Mouse (Mus musculus) forebrain, postnatal 0 days (tissue): Measurements from ENCODE around the gene Rsph4a. TPM values are rescaled to one million over a fixed set of nuclear protein-coding genes. Genes with fewer than 3 reads are reported as not detected.

Experiments used
- ATAC-seq: fragments of 200-750 bp; cut with Nextera tagmentation; 2 replicates; pipeline ENCODE4 v1.8.0; 2017; ENCODE audit warnings: mild to moderate bottlenecking, moderate library complexity
- DNase-seq: peaks from one replicate; pipeline ENCODE4 v3.0.0-alpha.2; 2015
- H3K27ac ChIP-seq: fragments of 300-500 bp; sonication (generic); 2 replicates; pipeline ENCODE4 v1.5.1; 2014; ENCODE audit warnings: low read depth, mild to moderate bottlenecking, antibody characterized with exemption, low read length, moderate library complexity, mixed read lengths
- H3K27me3 ChIP-seq: fragments of 300-500 bp; sonication (generic); 2 replicates; pipeline ENCODE4 v1.6.1; 2014; ENCODE audit warnings: mild to moderate bottlenecking, low read length, mixed read lengths; ENCODE audit not compliant: insufficient read depth
- H3K36me3 ChIP-seq: fragments of 300-500 bp; sonication (generic); 2 replicates; pipeline ENCODE4 v1.6.1; 2014; ENCODE audit warnings: mild to moderate bottlenecking, moderate library complexity; ENCODE audit not compliant: insufficient read depth
- H3K4me1 ChIP-seq: fragments of 300-500 bp; sonication (generic); 2 replicates; pipeline ENCODE4 v1.6.1; 2014; ENCODE audit warnings: antibody characterized with exemption; ENCODE audit not compliant: insufficient read depth
- H3K4me2 ChIP-seq: fragments of 300-500 bp; sonication (generic); 2 replicates; pipeline ENCODE4 v1.6.1; 2014; ENCODE audit warnings: low read depth, mild to moderate bottlenecking, moderate library complexity
- H3K4me3 ChIP-seq: fragments of 300-500 bp; sonication (generic); 2 replicates; pipeline ENCODE4 v1.5.1; 2014; ENCODE audit warnings: low read depth, low read length, mixed read lengths
- H3K9ac ChIP-seq: fragments of 300-500 bp; sonication (generic); 2 replicates; pipeline ENCODE4 v1.6.1; 2014; ENCODE audit warnings: mild to moderate bottlenecking
- H3K9me3 ChIP-seq: fragments of 300-500 bp; sonication (generic); 2 replicates; pipeline ENCODE4 v1.6.1; 2016; ENCODE audit warnings: low read length
- CTCF ChIP-seq: sonication (generic); IDR thresholded peaks from 2 replicates; pipeline ENCODE4 v1.5.1; 2016; ENCODE audit warnings: antibody characterized with exemption, control low read depth, low read depth
- WGBS: fragments of 180-500 bp; shearing (Covaris S2); extraction: QIAGEN DNeasy Blood & Tissue Kit; methylation state at CpG from one replicate; pipeline ENCODE4 v1.1.7; 2014; 5-methylcytosine and 5-hydroxymethylcytosine counted together
- polyA plus RNA-seq: library from polyadenylated mRNA; unstranded; fragments of >200 nt; fragmentation: Nextera tagmentation; extraction: Ambion mirVana; gene quantifications from 2 replicates; pipeline ENCODE4 v1.2.1, GENCODE M21; 2015
- total RNA-seq: library from RNA; depleted of rRNA; stranded (reverse); fragments of >200 nt; gene quantifications from 2 replicates; pipeline ENCODE4 v1.2.3, GENCODE M21; 2014; rRNA removed

Rsph4a gene
- total and polyA plus RNA-seq, 2 experiments from 2014 or later, result 2.0 to 3.8 TPM

DNA sequence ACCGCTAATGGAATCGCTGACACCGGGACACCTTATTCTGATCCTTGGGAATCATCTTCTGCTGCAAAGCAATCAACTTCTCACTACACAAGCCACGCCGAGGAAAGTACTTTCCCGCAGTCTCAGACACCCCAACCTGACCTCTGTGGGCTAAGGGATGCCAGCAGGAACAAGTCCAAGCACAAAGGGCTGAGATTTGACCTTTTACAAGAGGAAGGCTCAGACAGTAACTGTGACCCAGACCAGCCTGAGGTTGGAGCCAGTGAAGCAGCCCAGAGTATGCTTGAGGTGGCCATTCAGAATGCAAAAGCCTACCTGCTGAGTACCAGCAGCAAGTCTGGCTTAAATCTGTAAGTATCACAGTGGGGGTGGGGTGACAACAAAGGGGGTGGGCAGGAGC lies 578 bp downstream of the Rsph4a start:
- no peaks in the 10 kb centered on the region for H3K36me3 ChIP-seq
- WGBS, result 3% methylated on average over 6 of the region's 6 CpGs
- peak overlapping the region; percentile 44 for H3K4me3 ChIP-seq
- H3K27me3 ChIP-seq, result no peaks in the 10 kb centered on the region
- H3K9me3 ChIP-seq, result no peaks in the 10 kb centered on the region
- no peak for ATAC-seq
- peak overlapping the region; percentile 62 for H3K4me2 ChIP-seq
- no peak for DNase-seq
- TF ChIP-seq CTCF, result no peak
- H3K27ac ChIP-seq, result no peak overlapping the region
- H3K9ac ChIP-seq, result peak overlapping the region; percentile 42
- H3K4me1 ChIP-seq, result no peaks in the 10 kb centered on the region

DNA sequence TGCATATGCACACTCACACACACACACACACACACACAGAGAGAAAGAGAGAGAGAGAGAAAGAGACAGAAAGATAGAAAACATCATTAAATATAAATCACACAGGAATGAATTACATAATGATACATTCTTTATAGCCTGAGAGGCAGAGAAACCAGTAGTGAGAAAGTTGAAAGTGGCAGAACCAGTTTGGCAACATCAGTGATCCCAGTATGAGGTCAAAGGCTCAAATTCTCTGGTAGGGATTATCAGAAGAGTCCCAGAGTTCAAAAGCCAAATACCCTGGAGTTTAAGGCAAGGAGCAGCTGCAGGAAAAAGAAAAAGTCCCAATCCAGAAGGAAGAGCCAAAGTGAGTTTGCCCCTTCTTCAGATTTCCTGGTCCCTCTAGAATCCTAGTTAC lies 35.8 kb downstream of the Rsph4a start:
- H3K27me3 ChIP-seq, result no peaks in the 10 kb centered on the region
- no peak overlapping the region for H3K4me2 ChIP-seq
- H3K9ac ChIP-seq, result no peak overlapping the region
- H3K4me3 ChIP-seq, result no peak overlapping the region
- no peaks in the 10 kb centered on the region for H3K9me3 ChIP-seq
- ATAC-seq (no peak), DNase-seq (no peak)
- H3K36me3 ChIP-seq, result peaks cover 20% of the 10 kb centered on the region
- TF ChIP-seq CTCF, result no peak
- H3K27ac ChIP-seq, result no peak overlapping the region
- H3K4me1 ChIP-seq, result no peaks in the 10 kb centered on the region

DNA sequence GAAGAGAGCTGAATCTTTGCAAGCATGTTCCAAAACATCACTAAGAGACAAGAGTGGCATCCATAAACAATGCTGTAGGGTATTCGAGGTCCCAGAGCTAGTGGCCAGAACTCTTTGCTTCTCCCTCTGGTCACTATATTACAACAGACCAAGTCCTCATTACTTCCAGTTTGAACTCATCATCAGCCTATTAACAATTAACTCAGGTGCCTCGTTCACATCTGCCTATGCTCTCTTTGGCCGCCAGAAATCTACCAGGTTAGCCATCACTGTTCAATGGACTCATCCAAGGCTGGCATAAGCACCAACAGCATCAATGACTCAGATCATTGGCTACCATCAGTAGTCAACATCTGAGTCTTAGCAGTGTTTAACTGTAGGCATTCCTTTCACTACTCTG lies 40.5 kb downstream of the Rsph4a start:
- H3K4me2 ChIP-seq, result no peak overlapping the region
- ATAC-seq, result no peak
- H3K36me3 ChIP-seq, result peaks cover 14% of the 10 kb centered on the region
- WGBS, result 93% methylated on average over 3 of the region's 3 CpGs
- no peaks in the 10 kb centered on the region for H3K27me3 ChIP-seq
- no peak for DNase-seq
- H3K4me3 ChIP-seq, result no peak overlapping the region
- no peaks in the 10 kb centered on the region for H3K9me3 ChIP-seq
- peaks cover 9% of the 10 kb centered on the region; the same call in 1 of the 2 replicates for H3K4me1 ChIP-seq
- H3K9ac ChIP-seq, result no peak overlapping the region
- no peak overlapping the region for H3K27ac ChIP-seq
- TF ChIP-seq CTCF, result no peak

DNA sequence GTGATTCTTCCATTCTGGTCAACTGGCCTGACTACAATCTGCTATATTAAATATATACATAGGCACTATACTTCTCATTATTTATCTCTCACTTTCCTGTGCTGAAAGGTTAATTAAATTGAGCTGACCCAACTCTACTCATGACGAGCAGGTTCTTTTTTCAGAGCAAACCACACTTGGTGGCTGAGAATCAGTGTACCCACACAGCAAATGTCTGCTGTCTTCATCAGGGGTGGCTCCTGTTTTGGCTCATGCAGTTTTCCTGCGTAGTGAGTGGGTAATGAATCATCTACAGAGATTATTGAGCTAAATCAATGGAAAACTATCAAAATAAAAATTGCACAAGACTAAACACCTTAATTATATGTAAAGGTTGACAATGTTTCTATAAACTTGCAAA lies 41.4 kb downstream of the Rsph4a start:
- Histone ChIP-seq H3K27me3 (no peaks in the 10 kb centered on the region), H3K36me3 (peaks cover 14% of the 10 kb centered on the region), H3K27ac (no peak overlapping the region), H3K4me3 (no peak overlapping the region), H3K9ac (no peak overlapping the region), H3K4me2 (no peak overlapping the region), H3K4me1 (peaks cover 9% of the 10 kb centered on the region; the same call in 1 of the 2 replicates), H3K9me3 (no peaks in the 10 kb centered on the region)
- ATAC-seq (no peak), DNase-seq (no peak)
- TF ChIP-seq CTCF, result no peak
- 88% methylated on average over 2 of the region's 2 CpGs for WGBS

DNA sequence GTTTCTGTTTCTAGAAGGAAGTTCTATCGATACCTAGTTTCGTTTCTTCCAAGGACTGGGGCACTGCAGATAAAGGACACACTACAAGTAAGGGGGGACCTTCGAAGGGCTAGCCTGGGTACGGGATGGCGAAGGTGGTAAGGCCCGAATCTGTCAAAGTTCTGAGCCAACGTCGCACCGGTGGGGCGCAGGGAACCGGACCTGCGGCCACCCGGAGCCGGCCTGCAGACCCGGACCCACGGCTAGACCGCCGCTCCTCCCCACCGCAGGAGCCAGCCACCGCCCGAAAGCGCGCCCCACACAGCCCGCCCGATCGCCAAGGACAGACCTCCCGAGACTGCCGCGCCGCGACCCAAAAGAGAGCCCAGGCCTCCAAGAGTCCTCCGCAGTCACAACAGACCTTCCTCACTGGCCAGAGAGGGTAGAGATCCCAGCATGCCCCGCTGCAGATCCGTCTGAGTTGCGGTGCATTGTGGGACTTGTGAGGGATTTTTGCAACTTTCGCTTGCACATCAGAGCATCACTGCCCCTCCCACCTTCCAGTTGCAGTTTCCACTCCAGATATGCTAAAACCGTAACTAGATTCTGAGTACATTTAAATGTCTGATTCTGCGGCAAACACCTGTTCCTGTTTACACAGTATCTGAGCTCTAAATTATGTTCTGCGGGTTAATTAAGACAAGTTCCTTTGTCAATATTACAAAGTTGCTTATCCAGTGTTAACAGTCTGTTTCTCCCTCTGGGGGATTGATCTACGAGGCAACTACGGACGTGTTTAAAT lies 46.1 kb downstream of the Rsph4a start, which contains the start of gene Zup1:
Gene Zup1, minus strand, starts transcription at position 467 of the 781 bp plus-strand sequence.
- Histone ChIP-seq H3K9ac (peak within 1 kb of the TSS; percentile 83), H3K27me3 (no peaks in the 10 kb centered on the region), H3K36me3 (no peaks in the 10 kb centered on the region), H3K4me2 (peak within 1 kb of the TSS; percentile 64), H3K27ac (peak within 1 kb of the TSS; percentile 72), H3K4me3 (peak within 1 kb of the TSS; percentile 76), H3K9me3 (no peaks in the 10 kb centered on the region), H3K4me1 (peaks cover 9% of the 10 kb centered on the region; the same call in 1 of the 2 replicates)
- no peak for TF ChIP-seq CTCF
- ATAC-seq (peak; percentile 98), DNase-seq (peak; percentile 86)
- 2% methylated on average over 41 of the region's 42 CpGs for WGBS

DNA sequence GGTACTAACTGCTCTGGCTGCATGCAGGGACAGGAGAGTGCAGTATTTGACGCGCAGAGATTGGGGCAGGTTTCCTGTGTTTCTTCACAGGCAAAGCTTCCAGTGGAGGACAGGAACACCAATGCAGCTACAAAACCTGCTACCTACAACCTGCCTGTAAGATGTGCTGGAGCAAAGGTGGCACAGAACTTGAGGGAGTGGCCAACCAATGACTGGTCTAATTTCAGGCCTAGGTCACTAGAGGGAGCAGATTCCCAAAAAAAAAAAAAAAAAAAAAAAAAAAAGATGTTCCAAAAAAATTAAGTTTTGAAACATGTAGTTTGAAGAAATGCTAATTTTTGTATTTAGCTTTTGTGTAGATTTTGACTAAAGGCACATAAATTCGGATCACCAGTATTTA lies 47.6 kb downstream of the Rsph4a start:
- 85% methylated on average over 3 of the region's 3 CpGs for WGBS
- no peak for DNase-seq
- H3K36me3 ChIP-seq, result no peaks in the 10 kb centered on the region

More for the DNA sequence above, 47.6 kb downstream of the Rsph4a start:
- no peak overlapping the region for H3K4me2 ChIP-seq
- H3K27ac ChIP-seq, result no peak overlapping the region
- no peak overlapping the region for H3K9ac ChIP-seq
- TF ChIP-seq CTCF, result no peak
- ATAC-seq, result no peak
- peaks cover 9% of the 10 kb centered on the region; the same call in 1 of the 2 replicates for H3K4me1 ChIP-seq
- no peaks in the 10 kb centered on the region for H3K27me3 ChIP-seq
- H3K9me3 ChIP-seq, result no peaks in the 10 kb centered on the region
- H3K4me3 ChIP-seq, result no peak overlapping the region

Other genes with a start within 250 kb of the Rsph4a start
- not detected in 2 replicates for gene Sult3a2, start 118.4 kb upstream of the Rsph4a start, total RNA-seq
- gene Sult3a2, start 118.4 kb upstream of the Rsph4a start, polyA plus RNA-seq, result not detected in 2 replicates
- gene Sult3a1, start 47.4 kb upstream of the Rsph4a start, total RNA-seq, result not detected in 2 replicates
- gene Sult3a1, start 47.4 kb upstream of the Rsph4a start, polyA plus RNA-seq, result not detected in 2 replicates
- 13.3 and 19.5 TPM in 2 replicates for gene Zup1, start 46.2 kb downstream of the Rsph4a start, total RNA-seq
- 7.4 and 11.6 TPM in 2 replicates for gene Zup1, start 46.2 kb downstream of the Rsph4a start, polyA plus RNA-seq
- gene Rwdd1, start 114.5 kb downstream of the Rsph4a start, total RNA-seq, result 146 and 155 TPM in 2 replicates
- 176 and 195 TPM in 2 replicates for gene Rwdd1, start 114.5 kb downstream of the Rsph4a start, polyA plus RNA-seq
- gene Trappc3l, start 132.5 kb downstream of the Rsph4a start, total RNA-seq, result 0.76 TPM in 1 of 2 replicates, not detected in the other
- 0.39 TPM in 1 of 2 replicates, not detected in the other for gene Trappc3l, start 132.5 kb downstream of the Rsph4a start, polyA plus RNA-seq
- not detected in 2 replicates for gene Calhm4, start 139.2 kb downstream of the Rsph4a start, total RNA-seq
- 0.04 TPM in 1 of 2 replicates, not detected in the other for gene Calhm4, start 139.2 kb downstream of the Rsph4a start, polyA plus RNA-seq
- 0.76 and 1.9 TPM in 2 replicates for gene Calhm5, start 191.4 kb downstream of the Rsph4a start, total RNA-seq
- gene Calhm5, start 191.4 kb downstream of the Rsph4a start, polyA plus RNA-seq, result 0.42 and 0.79 TPM in 2 replicates
- gene Calhm6, start 222.9 kb downstream of the Rsph4a start, total RNA-seq, result 0.29 TPM in 1 of 2 replicates, not detected in the other
- gene Calhm6, start 222.9 kb downstream of the Rsph4a start, polyA plus RNA-seq, result 0.69 and 0.84 TPM in 2 replicates